Comparison of ENCODE assay signal across 10 mouse cellular contexts in the genomic region with DNA sequence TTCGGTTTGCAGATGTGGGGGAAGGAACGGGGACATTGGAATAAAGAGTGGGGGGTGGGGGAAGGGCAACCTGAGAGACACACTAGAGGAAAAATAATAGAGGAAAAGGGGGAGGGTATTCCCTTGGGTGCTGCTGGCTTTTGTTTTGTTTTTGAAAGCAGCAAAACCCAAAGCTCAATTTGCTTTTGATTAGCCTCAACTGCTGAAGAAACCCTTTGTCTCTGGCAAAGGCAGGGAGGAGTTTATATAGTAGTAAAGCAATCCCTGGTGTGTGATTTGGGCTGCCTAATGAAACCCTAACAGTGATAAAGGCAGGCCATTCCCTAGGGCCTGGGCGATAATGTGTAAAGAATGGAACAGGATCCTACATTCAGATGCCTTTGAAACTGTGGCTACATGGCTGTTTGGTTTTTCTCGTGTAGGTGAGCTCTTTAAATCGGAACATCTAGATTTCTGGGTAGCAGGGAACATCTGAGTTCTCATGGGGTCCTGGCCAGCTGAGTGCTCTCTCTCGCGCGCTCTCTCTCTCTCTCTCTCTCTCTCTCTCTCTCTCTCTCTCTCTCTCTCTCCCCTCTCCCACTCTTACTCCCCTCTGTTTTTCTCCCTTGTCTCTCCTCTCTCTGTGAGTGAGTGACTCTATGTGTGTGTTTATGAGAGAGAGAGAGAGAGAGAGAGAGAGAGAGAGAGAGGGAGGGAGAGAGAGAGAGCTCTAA. TPM values are rescaled to one million over a fixed set of nuclear protein-coding genes. Genes with fewer than 3 reads are reported as not detected.
DNase-seq lines count a peak whose midpoint lies in the region; ATAC-seq lines count a peak whose summit lies in the region.
"Had no signal": no experiment of that assay in that cellular context is flagged by ENCODE, and none has a peak within 500 bp of the region (broad histone marks: within the 10 kb centered on the region; RNA-seq: fewer than 3 reads in every experiment).

No protein-coding gene starts in this region.

- H3K4me1 ChIP-seq in lung, embryonic 15.5 days, result peaks cover 28% of the 10 kb centered on the region
- peaks cover 22% of the 10 kb centered on the region for H3K4me1 ChIP-seq in forebrain, embryonic 12.5 days
- H3K4me1 ChIP-seq in limb, embryonic 13.5 days, result peaks cover 23% of the 10 kb centered on the region
- peaks cover 24% of the 10 kb centered on the region for H3K4me1 ChIP-seq in neural tube, embryonic 15.5 days

- no peak for ATAC-seq in lung, embryonic 15.5 days (ENCODE audit: borderline replicate concordance, extremely low read depth, low FRiP score, low TSS enrichment)
- peak; percentile 73; the same call in 1 of the 2 replicates for ATAC-seq in forebrain, embryonic 12.5 days (ENCODE audit: low FRiP score)
- ATAC-seq in limb, embryonic 13.5 days (ENCODE audit: low FRiP score, low read depth), result peak; percentile 35; the same call in 1 of the 2 replicates
- peak; percentile 83 for ATAC-seq in neural tube, embryonic 15.5 days (ENCODE audit: low FRiP score)
- ATAC-seq in erythroblast, adult 5-6 weeks (replicated peaks; ENCODE audit: low FRiP score, poor library complexity, severe bottlenecking), result no peak

- H3K27me3 ChIP-seq in lung, embryonic 15.5 days, result no peaks in the 10 kb centered on the region
- no peaks in the 10 kb centered on the region for H3K27me3 ChIP-seq in forebrain, embryonic 12.5 days
- no peaks in the 10 kb centered on the region for H3K27me3 ChIP-seq in limb, embryonic 13.5 days
- H3K27me3 ChIP-seq in neural tube, embryonic 15.5 days (replicated peaks), result no peaks in the 10 kb centered on the region

- H3K9ac ChIP-seq in lung, embryonic 15.5 days, result no peak overlapping the region
- no peak overlapping the region for H3K9ac ChIP-seq in forebrain, embryonic 12.5 days
- H3K9ac ChIP-seq in limb, embryonic 13.5 days, result no peak overlapping the region
- H3K9ac ChIP-seq in neural tube, embryonic 15.5 days (replicated peaks), result 0 out of 2 replicates have a peak overlapping the region, but pooled peaks have one; percentile 7

- no peak overlapping the region; the same call in 1 of the 2 replicates for H3K4me2 ChIP-seq in lung, embryonic 15.5 days
- peak overlapping the region; percentile 53 for H3K4me2 ChIP-seq in forebrain, embryonic 12.5 days
- peak overlapping the region; percentile 60 for H3K4me2 ChIP-seq in limb, embryonic 13.5 days (replicated peaks)
- H3K4me2 ChIP-seq in neural tube, embryonic 15.5 days, result peak overlapping the region; percentile 56

- no peaks in the 10 kb centered on the region for H3K9me3 ChIP-seq in lung, embryonic 15.5 days
- H3K9me3 ChIP-seq in forebrain, embryonic 12.5 days, result no peaks in the 10 kb centered on the region
- no peaks in the 10 kb centered on the region for H3K9me3 ChIP-seq in limb, embryonic 13.5 days
- H3K9me3 ChIP-seq in neural tube, embryonic 15.5 days (replicated peaks), result no peaks in the 10 kb centered on the region
- H3K9me3 ChIP-seq: G1E had no signal

- peak overlapping the region; percentile 16; the same call in 1 of the 2 replicates for H3K27ac ChIP-seq in lung, embryonic 15.5 days
- H3K27ac ChIP-seq in forebrain, embryonic 12.5 days, result peak overlapping the region; percentile 69
- peak overlapping the region; percentile 52; the same call in 1 of the 2 replicates for H3K27ac ChIP-seq in limb, embryonic 13.5 days
- H3K27ac ChIP-seq in neural tube, embryonic 15.5 days (replicated peaks), result peak overlapping the region; percentile 51

- H3K4me3 ChIP-seq in lung, embryonic 15.5 days, result no peak overlapping the region
- H3K4me3 ChIP-seq in forebrain, embryonic 12.5 days (replicated peaks), result no peak overlapping the region; the same call in 1 of the 2 replicates
- peak overlapping the region; percentile 35 for H3K4me3 ChIP-seq in limb, embryonic 13.5 days
- peak overlapping the region; percentile 6; the same call in 1 of the 2 replicates for H3K4me3 ChIP-seq in neural tube, embryonic 15.5 days (replicated peaks)

- H3K36me3 ChIP-seq in lung, embryonic 15.5 days, result no peaks in the 10 kb centered on the region
- H3K36me3 ChIP-seq in forebrain, embryonic 12.5 days (replicated peaks), result no peaks in the 10 kb centered on the region
- H3K36me3 ChIP-seq in limb, embryonic 13.5 days, result no peaks in the 10 kb centered on the region
- no peaks in the 10 kb centered on the region for H3K36me3 ChIP-seq in neural tube, embryonic 15.5 days
- H3K36me3 ChIP-seq: G1E had no signal

- WGBS in lung, embryonic 15.5 days, result 36% methylated on average over 8 of the region's 8 CpGs
- 10% methylated on average over 8 of the region's 8 CpGs for WGBS in forebrain, embryonic 12.5 days
- 10% methylated on average over 8 of the region's 8 CpGs for WGBS in limb, embryonic 13.5 days
- WGBS in neural tube, embryonic 15.5 days, result 10% methylated on average over 8 of the region's 8 CpGs

- DNase-seq in lung, postnatal 14 days, result no peak
- no peak for DNase-seq in yolk sac, embryonic 10.5 days (ENCODE audit: low spot score)
- DNase-seq in testis, postnatal 10 days (ENCODE audit: low spot score), result no peak

RNA-seq across cellular contexts. Expression of a gene that starts 26.8 kb away (rescaled TPM):
- 31.2 and 32.0 TPM in 2 replicates for polyA plus RNA-seq in lung, embryonic 15.5 days (2015; fragmentation: Nextera tagmentation; extraction: Ambion mirVana)
- 3.8 and 4.8 TPM in 2 replicates for polyA plus RNA-seq in forebrain, embryonic 12.5 days (2016; fragmentation: Nextera tagmentation; extraction: Ambion mirVana)
- polyA plus RNA-seq in limb, embryonic 13.5 days (2015; fragmentation: Nextera tagmentation; extraction: Ambion mirVana), result 16.4 and 17.7 TPM in 2 replicates
- 4.3 and 4.6 TPM in 2 replicates for polyA plus RNA-seq in neural tube, embryonic 15.5 days (2015; fragmentation: Nextera tagmentation; extraction: Ambion mirVana)
- not detected in 2 replicates for total RNA-seq in erythroblast, adult 5-6 weeks (2015; ENCODE audit: low replicate concordance)
- 0.14 and 1.4 TPM in 2 replicates for total RNA-seq in erythroblast, adult 5-6 weeks (2017; ENCODE audit: low replicate concordance)
- polyA plus RNA-seq: erythroblast, embryonic 14.5 days; G1E had no signal

Comparison
In these comparisons a context has a peak if more than half of its experiments do, and no peak if none do; other contexts are left out.
1. ATAC-seq: peak in forebrain, embryonic 12.5 days (single experiment), limb, embryonic 13.5 days (single experiment) and neural tube, embryonic 15.5 days (single experiment); none in lung, embryonic 15.5 days (single experiment) and erythroblast, adult 5-6 weeks (single experiment).
2. H3K27ac ChIP-seq: peak in every context shown above with its lines; median percentile 69 in forebrain, embryonic 12.5 days; 52 in limb, embryonic 13.5 days; 51 in neural tube, embryonic 15.5 days; 16 in lung, embryonic 15.5 days.
3. H3K4me3 ChIP-seq: peak in limb, embryonic 13.5 days (single experiment) and neural tube, embryonic 15.5 days (single experiment); none in lung, embryonic 15.5 days (single experiment) and forebrain, embryonic 12.5 days (single experiment).